Mouse (Mus musculus): ENCODE data around the gene Meis2. TPM values are rescaled to one million over a fixed set of nuclear protein-coding genes. Genes with fewer than 3 reads are reported as not detected.

The Meis2 gene
- polyA plus RNA-seq, 1 experiment from 2014 or later = 51.4 TPM

GRCm38 (mm10) chr2:115817959-115818358 lies 247.7 kb downstream of the Meis2 start:
- Histone ChIP-seq H3K9me3 (ENCODE audit: control insufficient read depth, low read length) (no peaks in the 10 kb centered on the region), H3K4me2 (ENCODE audit: low read depth, severe bottlenecking) (no peak overlapping the region), H3K36me3 (ENCODE audit: control insufficient read depth, insufficient read depth, low read length) (no peaks in the 10 kb centered on the region), H3K27me3 (ENCODE audit: control insufficient read depth, insufficient read depth, low read length) (no peaks in the 10 kb centered on the region), H3K4me3 (ENCODE audit: low read depth, low read length) (no peak overlapping the region), H3K4me1 (ENCODE audit: control insufficient read depth, insufficient read depth, low read length) (peaks cover 7% of the 10 kb centered on the region; the same call in 1 of the 2 replicates), H3K9ac (ENCODE audit: low read length) (no peak overlapping the region), H3K27ac (replicated peaks; ENCODE audit: low read depth, low read length) (no peak overlapping the region)
- 93% methylated on average over 6 of the region's 6 CpGs for WGBS
- DNase-seq (ENCODE audit: low spot score) (no peak), ATAC-seq (ENCODE audit: insufficient number of reproducible peaks, low FRiP score, low TSS enrichment, low read depth) (no peak)

- H3K9me3 ChIP-seq (ENCODE audit: control insufficient read depth, low read length) = no peaks in the 10 kb centered on the region
- H3K27ac ChIP-seq (replicated peaks; ENCODE audit: low read depth, low read length) = no peak overlapping the region
- ATAC-seq (ENCODE audit: insufficient number of reproducible peaks, low FRiP score, low TSS enrichment, low read depth) = no peak
- H3K4me1 ChIP-seq (ENCODE audit: control insufficient read depth, insufficient read depth, low read length) = peaks cover 11% of the 10 kb centered on the region; the same call in 1 of the 2 replicates
- H3K36me3 ChIP-seq (ENCODE audit: control insufficient read depth, insufficient read depth, low read length) = no peaks in the 10 kb centered on the region
- H3K27me3 ChIP-seq (ENCODE audit: control insufficient read depth, insufficient read depth, low read length) = no peaks in the 10 kb centered on the region
- 26% methylated on average over 6 of the region's 6 CpGs for WGBS
- H3K4me2 ChIP-seq (ENCODE audit: low read depth, severe bottlenecking) = peak overlapping the region; percentile 47
- no peak overlapping the region for H3K9ac ChIP-seq (ENCODE audit: low read length)
- no peak for DNase-seq (ENCODE audit: low spot score)
- no peak overlapping the region for H3K4me3 ChIP-seq (ENCODE audit: low read depth, low read length)
These were observed 251.9 kb downstream of the Meis2 start for GRCm38 (mm10) chr2:115813721-115814120.

GRCm38 (mm10) chr2:115813316-115813715 lies 252.3 kb downstream of the Meis2 start:
- 3% methylated on average over 11 of the region's 11 CpGs for WGBS
- Histone ChIP-seq H3K4me1 (ENCODE audit: control insufficient read depth, insufficient read depth, low read length) (peaks cover 11% of the 10 kb centered on the region; the same call in 1 of the 2 replicates), H3K4me2 (ENCODE audit: low read depth, severe bottlenecking) (peak overlapping the region; percentile 47), H3K27me3 (ENCODE audit: control insufficient read depth, insufficient read depth, low read length) (no peaks in the 10 kb centered on the region), H3K36me3 (ENCODE audit: control insufficient read depth, insufficient read depth, low read length) (no peaks in the 10 kb centered on the region), H3K9me3 (ENCODE audit: control insufficient read depth, low read length) (no peaks in the 10 kb centered on the region), H3K27ac (replicated peaks; ENCODE audit: low read depth, low read length) (no peak overlapping the region), H3K9ac (ENCODE audit: low read length) (no peak overlapping the region), H3K4me3 (ENCODE audit: low read depth, low read length) (no peak overlapping the region)
- DNase-seq (ENCODE audit: low spot score) (peak; percentile 54), ATAC-seq (ENCODE audit: insufficient number of reproducible peaks, low FRiP score, low TSS enrichment, low read depth) (peak; percentile 51; the same call in 1 of the 2 replicates)

Measured in limb, embryonic 11.5 days (tissue).